Mouse (Mus musculus): Measurements from ENCODE around the gene Rnaset2a. TPM values are rescaled to one million over a fixed set of nuclear protein-coding genes. Genes with fewer than 3 reads are reported as not detected.

Rnaset2a gene
- polyA plus RNA-seq (2015; fragmentation: Illumina TruSeq; extraction: RNeasy Lipid Tissue Mini Kit (QIAGEN cat#74804); ENCODE audit: low read depth, low replicate concordance), result 7.4 TPM

GRCm38 (mm10) chr17:8147439-8148316 is at the start of gene Rnaset2a, which contains the start of gene Gm49673:
Gene Rnaset2a (minus strand): TSS chr17:8148097.
Gene Gm49673 (minus strand): TSS chr17:8147788.

DNA sequence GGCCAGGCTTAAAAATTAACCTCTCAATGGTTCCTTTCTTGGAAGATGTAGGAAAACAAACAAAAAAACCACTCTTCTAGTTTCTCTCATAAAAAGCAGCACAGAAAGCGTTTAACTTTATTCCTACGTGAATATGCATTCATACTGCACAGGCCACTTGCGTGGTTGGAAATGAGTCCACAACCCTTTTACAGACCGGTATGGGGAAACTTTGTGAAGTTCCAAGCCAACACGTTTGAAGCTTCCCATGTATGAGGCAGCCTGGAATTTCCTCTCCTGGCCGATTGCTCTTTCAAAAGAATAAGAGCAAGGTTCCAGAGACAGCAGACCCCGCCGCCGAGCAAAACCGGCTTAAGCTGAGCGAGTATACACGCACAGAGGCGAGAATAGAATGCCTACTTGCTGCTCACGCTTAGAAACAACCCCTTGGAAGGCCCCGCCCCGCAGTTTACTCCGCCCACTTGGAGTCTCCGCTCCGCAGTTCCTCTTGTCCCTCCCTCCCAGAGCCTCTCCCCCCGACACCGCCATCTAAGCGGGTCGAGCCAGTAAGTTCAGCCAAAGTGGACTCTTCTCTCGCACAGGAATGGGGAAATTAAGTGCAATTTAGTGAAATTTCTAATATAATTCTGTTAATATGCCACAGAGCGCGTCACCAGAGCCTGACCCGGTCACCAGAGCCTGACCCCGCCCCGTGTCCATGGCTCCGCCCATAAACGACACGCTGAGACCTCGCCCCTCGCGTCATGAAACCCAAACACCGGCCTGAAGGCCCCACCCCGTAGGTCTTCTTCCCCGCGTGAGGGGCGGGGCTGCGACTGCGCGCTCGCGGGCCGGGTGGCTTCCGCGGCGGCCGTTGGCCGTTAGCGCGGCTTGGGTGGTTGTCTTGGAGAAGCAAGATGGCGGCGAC is 17.1 kb upstream of the Rnaset2a start, which contains the start of gene Fgfr1op:
TSS of gene Fgfr1op (plus strand) at position 801 of the 907 bp plus-strand sequence.

Other genes with a start within 250 kb of the Rnaset2a start
- 0.65 TPM for gene Tagap, start 222.1 kb downstream of the Rnaset2a start, polyA plus RNA-seq (2015; fragmentation: Illumina TruSeq; extraction: RNeasy Lipid Tissue Mini Kit (QIAGEN cat#74804); ENCODE audit: low read depth, low replicate concordance)
- 35.3 TPM for gene Rsph3a, start 202.5 kb downstream of the Rnaset2a start, polyA plus RNA-seq (2015; fragmentation: Illumina TruSeq; extraction: RNeasy Lipid Tissue Mini Kit (QIAGEN cat#74804); ENCODE audit: low read depth, low replicate concordance)
- gene Gm49673, start 309 bp downstream of the Rnaset2a start, polyA plus RNA-seq (2015; fragmentation: Illumina TruSeq; extraction: RNeasy Lipid Tissue Mini Kit (QIAGEN cat#74804); ENCODE audit: low read depth, low replicate concordance), result 0.31 TPM
- 16.2 TPM for gene Fgfr1op, start 17.4 kb upstream of the Rnaset2a start, polyA plus RNA-seq (2015; fragmentation: Illumina TruSeq; extraction: RNeasy Lipid Tissue Mini Kit (QIAGEN cat#74804); ENCODE audit: low read depth, low replicate concordance)
- 0.68 TPM for gene Ccr6, start 87.9 kb upstream of the Rnaset2a start, polyA plus RNA-seq (2015; fragmentation: Illumina TruSeq; extraction: RNeasy Lipid Tissue Mini Kit (QIAGEN cat#74804); ENCODE audit: low read depth, low replicate concordance)
- gene Mpc1, start 134.8 kb upstream of the Rnaset2a start, polyA plus RNA-seq (2015; fragmentation: Illumina TruSeq; extraction: RNeasy Lipid Tissue Mini Kit (QIAGEN cat#74804); ENCODE audit: low read depth, low replicate concordance), result 460 TPM
- 92.6 TPM for gene Sft2d1, start 163.0 kb upstream of the Rnaset2a start, polyA plus RNA-seq (2015; fragmentation: Illumina TruSeq; extraction: RNeasy Lipid Tissue Mini Kit (QIAGEN cat#74804); ENCODE audit: low read depth, low replicate concordance)
- 40.1 TPM for gene Prr18, start 189.4 kb upstream of the Rnaset2a start, polyA plus RNA-seq (2015; fragmentation: Illumina TruSeq; extraction: RNeasy Lipid Tissue Mini Kit (QIAGEN cat#74804); ENCODE audit: low read depth, low replicate concordance)
- gene T2, start 207.9 kb upstream of the Rnaset2a start, polyA plus RNA-seq (2015; fragmentation: Illumina TruSeq; extraction: RNeasy Lipid Tissue Mini Kit (QIAGEN cat#74804); ENCODE audit: low read depth, low replicate concordance), result 1.1 TPM